Mouse (Mus musculus): Measurements from ENCODE around the gene Yy2.

GRCm38 (mm10) chrX:157612894-157613293 is 44.1 kb upstream of the Yy2 start:
- TF ChIP-seq CTCF (IDR thresholded peaks at IDR 0.05; ENCODE audit: low read depth) (no peak), EP300 (IDR thresholded peaks at IDR 0.05; ENCODE audit: low read depth) (no peak)
